Mouse (Mus musculus) C2C12 (cell line): Measurements from ENCODE around the gene Pfn1.

Experiments
- CEBPB ChIP-seq: IDR thresholded peaks from one replicate; pipeline ENCODE4 v1.6.1; 2011; ENCODE audit warnings: low read depth, mild to moderate bottlenecking, control low read depth, moderate library complexity
- CTCF ChIP-seq: IDR thresholded peaks from one replicate; pipeline ENCODE4 v1.5.1; 2011; ENCODE audit not compliant: control insufficient read depth, insufficient read depth, insufficient read length
- MAX ChIP-seq: IDR thresholded peaks from one replicate; pipeline ENCODE4 v1.6.1; 2011; ENCODE audit warnings: mild to moderate bottlenecking, control low read depth
- MYOG ChIP-seq: IDR thresholded peaks from one replicate; pipeline ENCODE4 v1.6.1; 2011; ENCODE audit not compliant: control insufficient read depth, insufficient read length; ENCODE audit errors: extremely low read depth
- USF1 ChIP-seq: IDR thresholded peaks from one replicate; pipeline ENCODE4 v1.6.1; 2011; ENCODE audit warnings: low read depth, mild to moderate bottlenecking, control low read depth, moderate library complexity

- TF ChIP-seq CTCF = no peak
- no peak for TF ChIP-seq MAX
- TF ChIP-seq USF1 = no peak
- TF ChIP-seq CEBPB = no peak
- no peak for TF ChIP-seq MYOG
Observed at GRCm38 (mm10) chr11:70688372-70688771, 33.9 kb upstream of the Pfn1 start.
